Mouse (Mus musculus): ENCODE measurements around the gene Cdk5. TPM values are rescaled to one million over a fixed set of nuclear protein-coding genes. Genes with fewer than 3 reads are reported as not detected.

Cdk5 gene
- total RNA-seq, 2 experiments from 2014 or later, result 15.5 to 17.5 TPM

- DNase-seq, result no peak
These were observed 5.3 kb upstream of the Cdk5 start for GRCm38 (mm10) chr5:24428596-24428995.

GRCm38 (mm10) chr5:24427981-24428402 lies 4.7 kb upstream of the Cdk5 start:
- DNase-seq, result no peak

GRCm38 (mm10) chr5:24427285-24427633 lies 3.9 kb upstream of the Cdk5 start:
- DNase-seq, result no peak

GRCm38 (mm10) chr5:24426556-24427284 lies 3.4 kb upstream of the Cdk5 start:
- DNase-seq, result no peak

- no peak for DNase-seq
These were observed 2.7 kb upstream of the Cdk5 start for GRCm38 (mm10) chr5:24426037-24426432.

- no peak for DNase-seq
These were observed 2.2 kb upstream of the Cdk5 start for GRCm38 (mm10) chr5:24425421-24426036.

GRCm38 (mm10) chr5:24424861-24425411 lies 1.6 kb upstream of the Cdk5 start:
- peak; percentile 89 for DNase-seq

- no peak for DNase-seq
These were observed 863 bp upstream of the Cdk5 start for GRCm38 (mm10) chr5:24424004-24424781.

GRCm38 (mm10) chr5:24420381-24420780 lies 2.9 kb downstream of the Cdk5 start:
- DNase-seq, result no peak

GRCm38 (mm10) chr5:24417587-24417986 lies 5.7 kb downstream of the Cdk5 start:
- DNase-seq, result no peak

GRCm38 (mm10) chr5:24416222-24416736 lies 7.1 kb downstream of the Cdk5 start:
- peak; percentile 59 for DNase-seq

GRCm38 (mm10) chr5:24413938-24414337 lies 9.4 kb downstream of the Cdk5 start:
- DNase-seq, result no peak

GRCm38 (mm10) chr5:24413042-24413693 lies 10.2 kb downstream of the Cdk5 start, which contains the start of gene Asic3:
Gene Asic3, plus strand, starts transcription at chr5:24413392.
- DNase-seq, result no peak

GRCm38 (mm10) chr5:24412063-24412462 lies 11.3 kb downstream of the Cdk5 start:
- DNase-seq, result no peak

GRCm38 (mm10) chr5:24409466-24409865 lies 13.9 kb downstream of the Cdk5 start:
- DNase-seq, result no peak

GRCm38 (mm10) chr5:24408651-24409050 lies 14.7 kb downstream of the Cdk5 start:
- no peak for DNase-seq

- no peak for DNase-seq
These were observed 17.9 kb downstream of the Cdk5 start for GRCm38 (mm10) chr5:24405389-24405876.

GRCm38 (mm10) chr5:24404594-24405360 lies 18.6 kb downstream of the Cdk5 start:
- no peak for DNase-seq

- no peak for DNase-seq
These were observed 21.4 kb downstream of the Cdk5 start for GRCm38 (mm10) chr5:24401969-24402368.

GRCm38 (mm10) chr5:24400911-24401605 lies 22.3 kb downstream of the Cdk5 start:
- DNase-seq, result no peak

Measured in gastrocnemius, postnatal 10 days (tissue).